Mouse (Mus musculus): ENCODE results near the gene Smtn. TPM values are rescaled to one million over a fixed set of nuclear protein-coding genes. Genes with fewer than 3 reads are reported as not detected.
A peak's percentile ranks its signal among the peaks of the same experiment; 100 is the strongest.

Gene Smtn
- polyA plus RNA-seq, 1 experiment from 2014 or later, result 39.2 TPM

- peaks cover 56% of the 10 kb centered on the region for H3K36me3 ChIP-seq
- H3K4me1 ChIP-seq, result no peaks in the 10 kb centered on the region
- H3K4me2 ChIP-seq (replicated peaks), result no peak overlapping the region
- 0 out of 2 replicates have a peak, but pooled peaks cover 4% of the 10 kb centered on the region for H3K27me3 ChIP-seq
- no peak overlapping the region for H3K4me3 ChIP-seq
- WGBS, result 83% methylated on average over 7 of the region's 7 CpGs
- no peak overlapping the region for H3K27ac ChIP-seq (replicated peaks)
- ATAC-seq (ENCODE audit: low FRiP score, low read depth), result no peak
- no peak overlapping the region for H3K9ac ChIP-seq (replicated peaks)
- H3K9me3 ChIP-seq, result no peaks in the 10 kb centered on the region
Observed at GRCm38 (mm10) chr11:3523840-3524582, 16.4 kb downstream of the Smtn start.

- Histone ChIP-seq H3K27me3 (peaks cover 14% of the 10 kb centered on the region), H3K9ac (replicated peaks) (no peak overlapping the region), H3K36me3 (peaks cover 51% of the 10 kb centered on the region), H3K4me2 (replicated peaks) (no peak overlapping the region), H3K27ac (replicated peaks) (no peak overlapping the region), H3K4me1 (peaks cover 2% of the 10 kb centered on the region), H3K4me3 (no peak overlapping the region), H3K9me3 (no peaks in the 10 kb centered on the region)
- 92% methylated on average over 17 of the region's 17 CpGs for WGBS
- no peak for ATAC-seq (ENCODE audit: low FRiP score, low read depth)
Observed at GRCm38 (mm10) chr11:3522285-3523000, 18.0 kb downstream of the Smtn start.

- no peak overlapping the region for H3K27ac ChIP-seq (replicated peaks)
Observed at GRCm38 (mm10) chr11:3521339-3522224, 18.8 kb downstream of the Smtn start.

GRCm38 (mm10) chr11:3520919-3521318 lies 19.5 kb downstream of the Smtn start:
- no peak overlapping the region for H3K4me3 ChIP-seq
- no peak overlapping the region for H3K4me2 ChIP-seq (replicated peaks)
- peaks cover 37% of the 10 kb centered on the region for H3K36me3 ChIP-seq
- peaks cover 30% of the 10 kb centered on the region for H3K27me3 ChIP-seq
- no peak for ATAC-seq (ENCODE audit: low FRiP score, low read depth)
- H3K9me3 ChIP-seq, result no peaks in the 10 kb centered on the region
- H3K4me1 ChIP-seq, result peaks cover 11% of the 10 kb centered on the region
- H3K27ac ChIP-seq (replicated peaks), result no peak overlapping the region
- WGBS, result 70% methylated on average over 14 of the region's 14 CpGs
- no peak overlapping the region for H3K9ac ChIP-seq (replicated peaks)

More at GRCm38 (mm10) chr11:3521339-3522224, 18.8 kb downstream of the Smtn start:
- peaks cover 23% of the 10 kb centered on the region for H3K27me3 ChIP-seq
- ATAC-seq (ENCODE audit: low FRiP score, low read depth), result no peak
- H3K9ac ChIP-seq (replicated peaks), result no peak overlapping the region
- peaks cover 11% of the 10 kb centered on the region for H3K4me1 ChIP-seq
- WGBS, result 86% methylated on average over 23 of the region's 23 CpGs
- H3K4me3 ChIP-seq, result no peak overlapping the region
- no peak overlapping the region for H3K4me2 ChIP-seq (replicated peaks)
- H3K36me3 ChIP-seq, result peaks cover 43% of the 10 kb centered on the region
- no peaks in the 10 kb centered on the region for H3K9me3 ChIP-seq

- WGBS, result 82% methylated on average over 11 of the region's 11 CpGs
- Histone ChIP-seq H3K4me2 (replicated peaks) (no peak overlapping the region), H3K9ac (replicated peaks) (no peak overlapping the region), H3K9me3 (no peaks in the 10 kb centered on the region), H3K4me3 (no peak overlapping the region), H3K4me1 (peaks cover 15% of the 10 kb centered on the region), H3K27ac (replicated peaks) (no peak overlapping the region), H3K36me3 (peaks cover 26% of the 10 kb centered on the region), H3K27me3 (peaks cover 39% of the 10 kb centered on the region)
- ATAC-seq (ENCODE audit: low FRiP score, low read depth), result no peak
Observed at GRCm38 (mm10) chr11:3519756-3520398, 20.5 kb downstream of the Smtn start.

GRCm38 (mm10) chr11:3519051-3519726 lies 21.2 kb downstream of the Smtn start:
- H3K27ac ChIP-seq (replicated peaks), result no peak overlapping the region
- H3K4me2 ChIP-seq (replicated peaks), result no peak overlapping the region
- H3K27me3 ChIP-seq, result peaks cover 39% of the 10 kb centered on the region
- no peak overlapping the region for H3K9ac ChIP-seq (replicated peaks)
- H3K36me3 ChIP-seq, result peaks cover 19% of the 10 kb centered on the region
- no peak for ATAC-seq (ENCODE audit: low FRiP score, low read depth)
- 81% methylated on average over 4 of the region's 4 CpGs for WGBS
- peaks cover 20% of the 10 kb centered on the region for H3K4me1 ChIP-seq
- no peak overlapping the region for H3K4me3 ChIP-seq
- H3K9me3 ChIP-seq, result no peaks in the 10 kb centered on the region

GRCm38 (mm10) chr11:3517846-3518732 lies 22.3 kb downstream of the Smtn start:
- WGBS, result 58% methylated on average over 13 of the region's 13 CpGs
- H3K27me3 ChIP-seq, result peaks cover 39% of the 10 kb centered on the region
- H3K4me1 ChIP-seq, result peaks cover 24% of the 10 kb centered on the region
- peak overlapping the region; percentile 40 for H3K4me3 ChIP-seq
- H3K27ac ChIP-seq (replicated peaks), result no peak overlapping the region
- H3K4me2 ChIP-seq (replicated peaks), result peak overlapping the region; percentile 75
- no peak overlapping the region for H3K9ac ChIP-seq (replicated peaks)
- peaks cover 9% of the 10 kb centered on the region for H3K36me3 ChIP-seq
- no peak for ATAC-seq (ENCODE audit: low FRiP score, low read depth)
- no peaks in the 10 kb centered on the region for H3K9me3 ChIP-seq

- Histone ChIP-seq H3K9me3 (no peaks in the 10 kb centered on the region), H3K27me3 (peaks cover 39% of the 10 kb centered on the region), H3K4me2 (replicated peaks) (peak overlapping the region; percentile 75), H3K9ac (replicated peaks) (peak overlapping the region; percentile 39; the same call in 1 of the 2 replicates), H3K4me3 (peak overlapping the region; percentile 40), H3K4me1 (peaks cover 24% of the 10 kb centered on the region), H3K36me3 (peaks cover 2% of the 10 kb centered on the region), H3K27ac (replicated peaks) (no peak overlapping the region)
- WGBS, result 3% methylated on average over 50 of the region's 50 CpGs
- ATAC-seq (ENCODE audit: low FRiP score, low read depth), result no peak
Observed at GRCm38 (mm10) chr11:3516859-3517845, 23.3 kb downstream of the Smtn start.

- peaks cover 24% of the 10 kb centered on the region for H3K4me1 ChIP-seq
- no peak overlapping the region for H3K9ac ChIP-seq (replicated peaks)
- no peaks in the 10 kb centered on the region for H3K9me3 ChIP-seq
- no peak overlapping the region for H3K27ac ChIP-seq (replicated peaks)
- H3K4me2 ChIP-seq (replicated peaks), result no peak overlapping the region
- 86% methylated on average over 5 of the region's 5 CpGs for whole genome bisulfite sequencing
- H3K4me3 ChIP-seq, result no peak overlapping the region
- peaks cover 39% of the 10 kb centered on the region for H3K27me3 ChIP-seq
- no peaks in the 10 kb centered on the region for H3K36me3 ChIP-seq
- ATAC-seq (ENCODE audit: low FRiP score, low read depth), result no peak
Observed at GRCm38 (mm10) chr11:3516121-3516520, 24.3 kb downstream of the Smtn start.

Measured in midbrain, embryonic 12.5 days (tissue).